Mouse (Mus musculus): ENCODE data around the gene Celf3.
A peak's percentile ranks its signal among the peaks of the same experiment; 100 is the strongest.

The Celf3 gene

GRCm38 (mm10) chr3:94477981-94478422 is at the start of gene Celf3:
Celf3 (plus strand) TSS chr3:94478295.
- peak; percentile 87 for ATAC-seq (ENCODE audit: insufficient number of reproducible peaks, low FRiP score, low TSS enrichment)

- no peak for ATAC-seq (ENCODE audit: insufficient number of reproducible peaks, low FRiP score, low TSS enrichment)
Measured at GRCm38 (mm10) chr3:94430980-94431379, 47.1 kb upstream of the Celf3 start.

GRCm38 (mm10) chr3:94434305-94434704 is 43.8 kb upstream of the Celf3 start:
- ATAC-seq (ENCODE audit: insufficient number of reproducible peaks, low FRiP score, low TSS enrichment) = no peak

- no peak for ATAC-seq (ENCODE audit: insufficient number of reproducible peaks, low FRiP score, low TSS enrichment)
Measured at GRCm38 (mm10) chr3:94436420-94436819, 41.7 kb upstream of the Celf3 start.

- no peak for ATAC-seq (ENCODE audit: insufficient number of reproducible peaks, low FRiP score, low TSS enrichment)
Measured at GRCm38 (mm10) chr3:94441182-94441581, 36.9 kb upstream of the Celf3 start.

- peak; percentile 96 for ATAC-seq (ENCODE audit: insufficient number of reproducible peaks, low FRiP score, low TSS enrichment)
Measured at GRCm38 (mm10) chr3:94442951-94443596, 35.0 kb upstream of the Celf3 start, which contains the start of gene Mrpl9. Mrpl9 (plus strand) TSS chr3:94443318.

GRCm38 (mm10) chr3:94443597-94443964 is 34.5 kb upstream of the Celf3 start, which contains the start of gene Oaz3:
Oaz3 (minus strand) TSS chr3:94443915.
- ATAC-seq (ENCODE audit: insufficient number of reproducible peaks, low FRiP score, low TSS enrichment) = no peak

- ATAC-seq (ENCODE audit: insufficient number of reproducible peaks, low FRiP score, low TSS enrichment) = no peak
Measured at GRCm38 (mm10) chr3:94449377-94449776, 28.7 kb upstream of the Celf3 start.

GRCm38 (mm10) chr3:94456529-94457000 is 21.5 kb upstream of the Celf3 start:
- peak; percentile 91 for ATAC-seq (ENCODE audit: insufficient number of reproducible peaks, low FRiP score, low TSS enrichment)

GRCm38 (mm10) chr3:94457055-94457454 is 21.0 kb upstream of the Celf3 start:
- no peak for ATAC-seq (ENCODE audit: insufficient number of reproducible peaks, low FRiP score, low TSS enrichment)

- ATAC-seq (ENCODE audit: insufficient number of reproducible peaks, low FRiP score, low TSS enrichment) = no peak
Measured at GRCm38 (mm10) chr3:94459834-94460233, 18.3 kb upstream of the Celf3 start.

- ATAC-seq (ENCODE audit: insufficient number of reproducible peaks, low FRiP score, low TSS enrichment) = no peak
Measured at GRCm38 (mm10) chr3:94463926-94464578, 14.0 kb upstream of the Celf3 start.

- no peak for ATAC-seq (ENCODE audit: insufficient number of reproducible peaks, low FRiP score, low TSS enrichment)
Measured at GRCm38 (mm10) chr3:94465632-94466430, 12.3 kb upstream of the Celf3 start.

GRCm38 (mm10) chr3:94468931-94469330 is 9.2 kb upstream of the Celf3 start:
- no peak for ATAC-seq (ENCODE audit: insufficient number of reproducible peaks, low FRiP score, low TSS enrichment)

- ATAC-seq (ENCODE audit: insufficient number of reproducible peaks, low FRiP score, low TSS enrichment) = no peak
Measured at GRCm38 (mm10) chr3:94472447-94473114, 5.5 kb upstream of the Celf3 start.

GRCm38 (mm10) chr3:94473115-94473505 is 5.0 kb upstream of the Celf3 start:
- ATAC-seq (ENCODE audit: insufficient number of reproducible peaks, low FRiP score, low TSS enrichment) = no peak

GRCm38 (mm10) chr3:94473567-94474232 is 4.4 kb upstream of the Celf3 start:
- no peak for ATAC-seq (ENCODE audit: insufficient number of reproducible peaks, low FRiP score, low TSS enrichment)

- ATAC-seq (ENCODE audit: insufficient number of reproducible peaks, low FRiP score, low TSS enrichment) = no peak
Measured at GRCm38 (mm10) chr3:94476301-94477035, 1.6 kb upstream of the Celf3 start.

GRCm38 (mm10) chr3:94477444-94477843 is 651 bp upstream of the Celf3 start:
- ATAC-seq (ENCODE audit: insufficient number of reproducible peaks, low FRiP score, low TSS enrichment) = 0 out of 2 replicates have a peak, but pooled peaks have one; percentile 3
